ENCODE assay signal across 9 mouse cellular contexts in the genomic region with DNA sequence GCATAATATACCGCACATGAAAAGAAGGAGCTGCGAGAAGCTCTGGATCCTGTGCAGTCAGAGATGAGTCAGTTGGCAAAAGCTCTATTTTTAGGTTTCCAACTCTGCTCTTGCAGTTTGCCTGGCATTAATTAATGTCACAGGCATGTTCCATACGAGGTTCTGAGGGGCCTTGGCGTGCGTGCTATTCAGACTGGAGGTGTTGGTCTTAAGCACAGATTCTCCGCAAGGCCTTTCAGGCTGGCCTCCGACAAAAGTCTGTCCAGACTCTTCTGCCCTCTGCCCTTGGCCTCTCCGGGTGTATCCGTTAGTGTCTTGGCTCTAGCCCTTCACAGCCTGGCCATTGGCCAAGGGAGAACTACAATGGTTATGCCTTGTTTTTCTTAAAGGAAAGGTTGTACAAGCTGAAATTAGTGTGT. TPM values are rescaled to one million over a fixed set of nuclear protein-coding genes. Genes with fewer than 3 reads are reported as not detected.
DNase-seq lines count a peak whose midpoint lies in the region; ATAC-seq and TF ChIP-seq lines count a peak whose summit lies in the region.
"Had no signal": no experiment of that assay in that cellular context is flagged by ENCODE, and none has a peak within 500 bp of the region (broad histone marks: within the 10 kb centered on the region; RNA-seq: fewer than 3 reads in every experiment).

No protein-coding gene starts in this region.

- peak; percentile 61 for ATAC-seq in heart, postnatal 0 days (ENCODE audit: insufficient read depth, low read depth)
- peak; percentile 12; the same call in 1 of the 2 replicates for ATAC-seq in stomach, embryonic 16.5 days (ENCODE audit: insufficient read depth, low FRiP score)

- WGBS in heart, postnatal 0 days = 40% methylated on average over 9 of the region's 9 CpGs
- WGBS in stomach, embryonic 16.5 days = 61% methylated on average over 9 of the region's 9 CpGs

- no peaks in the 10 kb centered on the region for H3K9me3 ChIP-seq in heart, postnatal 0 days (replicated peaks; ENCODE audit: control insufficient read depth, low read length)
- no peaks in the 10 kb centered on the region for H3K9me3 ChIP-seq in stomach, embryonic 16.5 days (replicated peaks; ENCODE audit: control insufficient read depth, low read length)

- H3K36me3 ChIP-seq in heart, postnatal 0 days (replicated peaks; ENCODE audit: control insufficient read depth, insufficient read depth, low read length) = no peaks in the 10 kb centered on the region
- H3K36me3 ChIP-seq in stomach, embryonic 16.5 days (ENCODE audit: control insufficient read depth, insufficient read depth, low read length) = no peaks in the 10 kb centered on the region

- peak; percentile 36; the same call in 1 of the 2 replicates for TF ChIP-seq EP300 in heart, postnatal 0 days (IDR thresholded peaks at IDR 0.05; ENCODE audit: low read depth)

- H3K4me1 ChIP-seq in heart, postnatal 0 days (ENCODE audit: control insufficient read depth, insufficient read depth) = peaks cover 4% of the 10 kb centered on the region
- H3K4me1 ChIP-seq in stomach, embryonic 16.5 days (ENCODE audit: control insufficient read depth, insufficient read depth, low read length) = no peaks in the 10 kb centered on the region

- TF ChIP-seq CTCF in heart, postnatal 0 days (IDR thresholded peaks at IDR 0.05; ENCODE audit: low read depth) = no peak

- no peak overlapping the region for H3K4me2 ChIP-seq in heart, postnatal 0 days (ENCODE audit: low read depth, low read length)
- no peak overlapping the region for H3K4me2 ChIP-seq in stomach, embryonic 16.5 days (ENCODE audit: low read depth, low read length)

- H3K27ac ChIP-seq in heart, postnatal 0 days (ENCODE audit: low read depth) = peak overlapping the region; percentile 45
- peak overlapping the region; percentile 1; the same call in 1 of the 2 replicates for H3K27ac ChIP-seq in stomach, embryonic 16.5 days (ENCODE audit: low read length)

- intact Hi-C loops in gastrocnemius, postnatal 36 days (cut with DNase I) = no loop called here

- peak; percentile 4 for DNase-seq in gastrocnemius, adult 18-20 months (ENCODE audit: low spot score)
- no peak for DNase-seq in gastrocnemius, postnatal 36 days
- DNase-seq in adrenal gland, postnatal 4 days (ENCODE audit: low spot score in 2 of 2) = peak; percentile 24 to 50
- DNase-seq in heart, postnatal 0 days (ENCODE audit: low spot score) = peak; percentile 54
- peak; percentile 25 to 54 for DNase-seq in layer of hippocampus, postnatal 10 days (ENCODE audit: low spot score in 2 of 2)
- DNase-seq in c-Kit-positive CD71-positive TER-119-positive erythroid progenitor cells, embryonic 14.5 days (ENCODE audit: low spot score) = no peak
- no peak for DNase-seq in spleen, adult 18-20 months

- H3K27me3 ChIP-seq in heart, postnatal 0 days (ENCODE audit: control insufficient read depth, insufficient read depth, low read length) = no peaks in the 10 kb centered on the region
- H3K27me3 ChIP-seq in stomach, embryonic 16.5 days (ENCODE audit: control insufficient read depth, insufficient read depth, low read length) = no peaks in the 10 kb centered on the region

- H3K4me3 ChIP-seq in heart, postnatal 0 days (ENCODE audit: low read depth, low read length) = no peak overlapping the region
- H3K4me3 ChIP-seq in stomach, embryonic 16.5 days (replicated peaks; ENCODE audit: low read length) = no peak overlapping the region

- H3K9ac ChIP-seq in heart, postnatal 0 days (replicated peaks; ENCODE audit: low read depth, low read length) = no peak overlapping the region
- H3K9ac ChIP-seq in stomach, embryonic 16.5 days (ENCODE audit: low read length) = no peak overlapping the region

RNA-seq across cellular contexts. Expression of a gene that starts 43.5 kb away (rescaled TPM):
- total RNA-seq in gastrocnemius, adult 18-20 months (2021) = under 1 TPM; 0.02 TPM
- total RNA-seq in gastrocnemius, postnatal 36 days (2021) = under 1 TPM in 1 of 2 experiments, not detected in 1; 0.05 TPM
- total RNA-seq in adrenal gland, postnatal 4 days (2021) = under 1 TPM; 0.20 to 0.28 TPM
- total RNA-seq in heart, postnatal 0 days (2014; rRNA removed; ENCODE audit: low replicate concordance) = 0.19 TPM in 1 of 2 replicates, not detected in the other
- 0.01 TPM in 2 replicates for polyA plus RNA-seq in heart, postnatal 0 days (2015; fragmentation: Nextera tagmentation; extraction: Ambion mirVana)
- total RNA-seq in layer of hippocampus, postnatal 10 days (2021) = 1 to 10 TPM; 3.8 TPM
- 0.06 TPM in 1 of 2 replicates, not detected in the other for polyA plus RNA-seq in stomach, embryonic 16.5 days (2015; fragmentation: Nextera tagmentation; extraction: Ambion mirVana)
- polyA plus RNA-seq: C2C12 had no signal

Comparison
In these comparisons a context has a peak if more than half of its experiments do, and no peak if none do; other contexts are left out.
1. DNase-seq: peak in gastrocnemius, adult 18-20 months (single experiment), adrenal gland, postnatal 4 days (2 of 2), heart, postnatal 0 days (single experiment) and layer of hippocampus, postnatal 10 days (2 of 2); none in gastrocnemius, postnatal 36 days (0 of 2), c-Kit-positive CD71-positive TER-119-positive erythroid progenitor cells, embryonic 14.5 days (single experiment) and spleen, adult 18-20 months (0 of 2).